Mouse (Mus musculus): ENCODE data around the gene Rara.

The Rara gene

DNA sequence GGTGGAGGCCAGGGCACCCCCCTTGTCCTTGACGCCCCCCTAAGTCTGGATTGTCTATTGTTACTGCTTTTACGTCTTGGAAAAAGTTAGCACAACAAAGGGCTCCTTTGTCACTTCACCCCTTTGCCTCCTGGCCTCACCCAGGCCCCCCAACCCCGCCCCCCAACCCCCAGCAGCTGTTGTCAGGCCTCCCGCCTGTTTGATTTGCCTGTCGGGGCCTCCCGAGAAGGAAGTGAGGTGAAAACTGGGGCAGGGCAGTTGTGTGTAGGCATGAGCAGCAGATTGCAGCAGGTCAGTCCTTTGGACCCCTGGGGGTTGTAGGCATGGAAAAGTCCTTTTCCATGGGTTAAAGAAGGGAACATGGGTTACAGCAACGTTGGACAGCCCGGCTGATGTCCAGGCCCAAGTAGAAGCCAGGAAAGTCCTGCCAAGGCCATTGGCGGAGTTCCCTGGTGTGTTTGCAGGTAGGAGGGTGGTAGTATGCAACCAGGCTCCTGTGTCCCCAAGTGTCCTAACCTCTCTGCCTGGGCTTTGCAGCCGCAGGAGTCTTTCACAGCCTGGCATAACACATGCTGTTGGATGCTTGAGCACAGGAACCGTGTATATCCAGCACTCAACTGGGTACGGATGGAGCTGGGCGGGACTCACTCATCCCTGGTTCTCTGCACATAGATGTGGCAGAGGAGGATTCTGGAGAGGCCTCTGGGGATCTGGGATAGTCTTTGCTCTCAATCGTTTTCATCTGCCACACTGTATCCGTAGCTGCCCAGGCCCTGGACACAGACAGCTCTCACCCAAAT, 37.2 kb downstream of the Rara start:
- in situ Hi-C loops (cut with MboI, MseI) = no loop called here

DNA sequence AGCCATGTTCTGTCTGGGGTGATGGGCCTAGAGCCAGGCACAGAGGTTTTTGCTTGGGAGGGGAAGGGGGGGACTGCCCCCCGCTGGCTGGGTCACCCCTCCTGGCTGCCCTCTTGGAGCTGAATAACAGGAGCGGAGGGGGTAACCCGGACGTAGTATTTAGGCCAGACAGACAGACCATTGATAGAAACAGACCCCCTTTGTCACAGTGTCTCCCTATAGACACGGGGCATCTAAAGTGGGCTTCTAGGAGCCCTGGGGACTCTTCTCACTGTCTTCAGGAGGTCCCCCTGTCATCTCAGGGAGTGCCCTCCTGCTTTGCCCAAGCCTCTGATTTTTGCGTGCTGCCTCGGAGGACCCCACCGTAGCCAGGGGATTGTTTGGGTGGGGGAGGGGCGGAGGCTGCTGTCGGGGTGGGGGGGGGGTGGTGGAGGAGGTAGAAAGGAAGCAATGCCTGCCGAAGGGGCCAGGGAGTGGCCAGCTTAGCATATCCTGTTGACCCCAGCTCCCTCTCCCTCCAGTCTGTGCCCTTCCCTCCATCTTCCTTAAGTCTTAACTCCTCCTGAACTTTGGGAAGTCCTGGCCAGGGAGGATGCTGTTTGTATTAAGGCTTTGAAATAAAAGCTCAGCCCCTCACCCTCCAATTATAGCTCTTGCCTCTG, 37.9 kb downstream of the Rara start:
- in situ Hi-C loops (cut with MboI, MseI) = no loop called here

DNA sequence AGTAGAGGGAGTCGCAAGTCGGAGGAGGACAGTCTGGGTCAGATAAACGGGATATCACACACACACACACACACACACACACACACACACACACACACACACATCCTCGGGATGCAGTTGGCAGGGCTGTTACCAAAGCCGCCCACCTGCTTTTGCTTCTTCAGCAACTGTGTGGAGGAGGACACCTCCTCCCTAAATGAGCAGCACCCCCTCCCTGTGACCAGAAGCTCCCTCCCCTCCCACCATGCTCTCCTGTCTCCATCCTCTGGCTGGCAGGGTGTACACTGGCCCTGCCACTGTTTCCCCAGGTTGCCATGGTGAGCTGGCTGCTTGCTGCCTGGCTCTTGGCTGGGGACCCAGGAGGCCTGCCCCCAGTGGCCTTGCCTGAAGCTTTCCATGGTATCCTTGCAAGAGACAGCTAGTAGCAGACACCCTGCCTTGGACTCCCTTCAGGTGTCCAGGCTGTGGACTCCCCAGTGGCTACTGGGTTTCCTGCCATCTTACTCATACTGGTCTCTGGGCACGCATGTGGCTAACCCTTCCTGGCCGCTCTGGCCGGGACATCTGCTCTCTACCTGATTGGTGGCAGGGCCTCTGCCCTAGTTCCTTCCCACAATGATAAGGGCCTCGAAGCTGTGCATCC, 39.0 kb downstream of the Rara start:
- in situ Hi-C loops (cut with MboI, MseI) = no loop called here

DNA sequence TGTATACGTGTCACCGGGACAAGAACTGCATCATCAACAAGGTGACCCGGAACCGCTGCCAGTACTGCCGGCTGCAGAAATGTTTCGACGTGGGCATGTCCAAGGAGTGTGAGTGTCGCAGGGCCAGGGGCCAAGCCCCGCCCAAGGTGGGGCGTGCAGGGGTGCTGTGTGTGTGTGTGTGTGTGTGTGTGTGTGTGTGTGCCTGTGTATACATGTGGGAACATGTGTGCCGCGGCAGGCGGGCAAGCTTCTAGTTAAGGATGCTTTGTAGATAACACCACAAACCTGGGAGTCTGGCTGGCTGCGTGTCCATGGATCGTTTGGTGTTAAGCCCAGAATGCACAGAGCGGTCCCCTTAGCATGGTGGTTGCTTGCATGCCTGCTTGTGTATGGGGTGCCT, 40.5 kb downstream of the Rara start:
- in situ Hi-C loops (cut with MboI, MseI) = no loop called here

- in situ Hi-C loops (cut with MboI, MseI) = no loop called here
Measured at GRCm38 (mm10) chr11:98968716-98969495, 41.3 kb downstream of the Rara start.

- in situ Hi-C loops (cut with MboI, MseI) = no loop called here
Measured at GRCm38 (mm10) chr11:98969496-98969927, 41.9 kb downstream of the Rara start.

- in situ Hi-C loops (cut with MboI, MseI) = loop anchor here (5.0 kb wide), 3 partner anchors 33 to 1707 kb away; partner anchors contain the start of gene Rara (in 1 of the 2)
Measured at GRCm38 (mm10) chr11:98970191-98970925, 42.7 kb downstream of the Rara start.

DNA sequence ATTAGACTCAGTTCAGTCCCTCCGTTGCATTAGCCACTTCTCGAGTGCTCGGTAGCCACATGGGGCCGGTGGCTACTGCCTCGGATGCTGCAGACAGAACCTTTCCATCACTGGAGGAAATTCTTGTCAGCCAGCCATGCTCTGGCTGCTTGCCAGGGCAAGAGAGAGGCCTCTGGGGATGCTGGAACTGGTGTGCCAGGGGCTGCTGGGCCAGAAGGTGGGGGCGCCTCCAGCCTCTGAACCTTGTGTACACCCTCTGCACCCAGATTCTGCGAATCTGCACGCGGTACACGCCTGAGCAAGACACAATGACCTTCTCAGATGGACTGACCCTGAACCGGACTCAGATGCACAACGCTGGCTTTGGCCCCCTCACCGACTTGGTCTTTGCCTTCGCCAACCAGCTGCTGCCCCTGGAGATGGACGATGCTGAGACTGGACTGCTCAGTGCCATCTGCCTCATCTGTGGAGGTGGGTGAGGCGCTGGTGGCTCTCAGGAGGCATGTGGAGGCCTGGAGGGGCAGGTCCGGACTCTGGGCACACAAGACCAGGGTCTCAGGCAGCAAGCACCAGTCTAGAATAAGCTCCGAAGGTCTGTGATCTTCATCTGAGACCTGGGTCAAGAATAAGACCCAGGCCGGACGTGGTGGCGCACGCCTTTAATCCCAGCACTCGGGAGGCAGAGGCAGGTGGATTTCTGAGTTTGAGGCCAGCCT, 43.9 kb downstream of the Rara start:
- in situ Hi-C loops (cut with MboI, MseI) = loop anchor here (5.0 kb wide), 3 partner anchors 34 to 1706 kb away; partner anchors contain the start of gene Rara (in 1 of the 2)

- in situ Hi-C loops (cut with MboI, MseI) = loop anchor here (5.0 kb wide), 3 partner anchors 35 to 1705 kb away; partner anchors contain the start of gene Rara (in 1 of the 2)
Measured at GRCm38 (mm10) chr11:98972215-98972614, 44.6 kb downstream of the Rara start.

DNA sequence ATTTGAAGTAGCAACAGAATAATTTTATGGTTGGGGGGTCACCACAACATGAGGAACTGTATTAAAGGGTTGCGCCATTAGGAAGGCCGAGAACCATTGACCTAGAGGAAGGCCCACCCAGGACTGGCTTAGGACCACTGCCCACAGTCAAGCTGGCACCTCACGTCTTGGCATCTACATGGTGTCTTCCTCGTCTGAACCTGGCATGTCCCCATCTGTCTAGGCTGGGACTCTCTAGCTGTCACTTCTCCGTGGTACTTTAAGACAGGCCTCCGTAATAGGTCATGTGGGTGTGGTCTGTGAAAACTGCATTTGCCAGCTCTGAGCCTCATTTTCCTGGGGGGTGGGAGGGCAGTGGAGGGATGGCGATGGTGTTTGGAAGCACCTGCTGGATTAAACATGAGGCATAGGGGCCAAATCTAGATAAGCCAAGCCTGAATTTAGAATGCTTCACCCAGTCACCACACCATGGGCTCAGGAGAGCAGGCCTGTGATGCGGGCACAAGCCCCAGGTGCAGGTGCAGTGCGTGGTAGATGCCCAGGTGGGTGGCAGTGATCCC, 45.3 kb downstream of the Rara start:
- in situ Hi-C loops (cut with MboI, MseI) = loop anchor here (5.0 kb wide), 3 partner anchors 36 to 1704 kb away; partner anchors contain the start of gene Rara (in 1 of the 2)

- in situ Hi-C loops (cut with MboI, MseI) = loop anchor here (5.0 kb wide), 3 partner anchors 36 to 1704 kb away; partner anchors contain the start of gene Rara (in 1 of the 2)
Measured at GRCm38 (mm10) chr11:98973584-98973983, 46.0 kb downstream of the Rara start.

GRCm38 (mm10) chr11:98974213-98974612, 46.6 kb downstream of the Rara start:
- in situ Hi-C loops (cut with MboI, MseI) = loop anchor here (5.0 kb wide), 3 partner anchors 37 to 1703 kb away; partner anchors contain the start of gene Rara (in 1 of the 2)

DNA sequence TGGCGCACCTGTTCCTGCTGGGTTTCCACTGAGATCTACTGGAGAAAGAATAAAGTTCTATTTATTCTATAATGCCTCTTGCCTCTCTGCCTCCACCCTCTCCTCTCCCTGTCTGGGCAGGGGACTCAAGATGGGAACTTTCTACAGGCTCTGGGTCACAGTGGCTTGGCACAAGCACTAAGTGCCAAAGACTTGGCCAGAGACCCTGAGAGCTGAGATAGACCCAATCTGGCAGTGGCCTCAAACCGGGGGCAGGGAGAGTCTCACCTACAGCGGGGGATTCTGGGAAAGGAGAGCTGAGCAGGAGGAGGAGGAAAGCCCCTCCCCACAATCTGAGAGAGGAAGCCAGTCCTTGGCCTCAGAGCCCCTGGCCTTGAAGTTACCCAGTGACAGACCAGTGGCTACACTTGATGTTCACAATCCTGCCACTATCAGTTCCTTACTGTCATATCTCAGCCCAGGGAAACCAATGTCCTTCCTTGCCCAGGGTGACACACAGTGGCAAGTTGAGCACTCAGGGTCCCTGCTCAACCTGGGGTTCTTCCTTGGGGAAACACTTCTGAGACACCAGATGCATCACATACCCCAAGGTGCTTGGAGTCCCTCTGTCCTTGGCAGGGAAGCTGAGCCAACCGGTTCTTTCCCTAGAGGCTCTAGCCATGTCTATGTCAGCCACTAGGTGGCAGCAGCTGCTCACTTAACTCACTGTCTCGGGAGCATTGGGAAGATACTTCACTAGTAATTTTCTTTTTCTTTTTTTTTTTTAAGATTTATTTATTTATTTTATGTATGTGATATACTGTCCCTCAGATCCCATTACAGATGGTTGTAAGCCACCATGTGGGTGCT, 47.5 kb downstream of the Rara start:
- in situ Hi-C loops (cut with MboI, MseI) = loop anchor here (5.0 kb wide), 3 partner anchors 38 to 1702 kb away; partner anchors contain the start of gene Rara (in 1 of the 2)

- in situ Hi-C loops (cut with MboI, MseI) = no loop called here
Measured at GRCm38 (mm10) chr11:98978526-98979148, 51.0 kb downstream of the Rara start.

GRCm38 (mm10) chr11:98979356-98979755, 51.7 kb downstream of the Rara start:
- in situ Hi-C loops (cut with MboI, MseI) = no loop called here

GRCm38 (mm10) chr11:98981289-98981996, 53.8 kb downstream of the Rara start:
- in situ Hi-C loops (cut with MboI, MseI) = no loop called here

Data from T-helper 17 cell (primary cell).